Mouse (Mus musculus) C2C12 (cell line): Measurements from ENCODE around the gene Kbtbd8. TPM values are rescaled to one million over a fixed set of nuclear protein-coding genes. Genes with fewer than 3 reads are reported as not detected.

Experiments used
- H3K27me3 ChIP-seq: one replicate; pipeline ENCODE4 v1.6.1; 2011; ENCODE audit not compliant: control insufficient read depth, insufficient read depth, insufficient read length
- H3K36me3 ChIP-seq: one replicate; pipeline ENCODE4 v1.6.1; 2011; ENCODE audit not compliant: control insufficient read depth, insufficient read depth
- H3K4me3 ChIP-seq: one replicate; pipeline ENCODE4 v1.5.1; 2011; ENCODE audit warnings: mild to moderate bottlenecking, control low read depth; ENCODE audit not compliant: poor library complexity, insufficient read depth, severe bottlenecking
- H3K79me2 ChIP-seq: one replicate; pipeline ENCODE4 v1.6.1; 2011; ENCODE audit not compliant: control insufficient read depth, insufficient read depth
- H3K79me3 ChIP-seq: one replicate; pipeline ENCODE4 v1.6.1; 2011; ENCODE audit warnings: low read depth, control low read depth
- H3ac ChIP-seq: one replicate; pipeline ENCODE3; 2011; ENCODE audit warnings: low read depth; ENCODE audit not compliant: control insufficient read depth, insufficient read length
- CEBPB ChIP-seq: IDR thresholded peaks from one replicate; pipeline ENCODE4 v1.6.1; 2011; ENCODE audit warnings: low read depth, mild to moderate bottlenecking, control low read depth, moderate library complexity
- CTCF ChIP-seq: IDR thresholded peaks from one replicate; pipeline ENCODE4 v1.5.1; 2011; ENCODE audit not compliant: control insufficient read depth, insufficient read depth, insufficient read length
- FOSL1 ChIP-seq: IDR thresholded peaks from one replicate; pipeline ENCODE4 v1.8.0; 2011; ENCODE audit warnings: mild to moderate bottlenecking, low read length; ENCODE audit not compliant: poor library complexity, insufficient read depth, severe bottlenecking
- MAX ChIP-seq: IDR thresholded peaks from one replicate; pipeline ENCODE4 v1.6.1; 2011; ENCODE audit warnings: mild to moderate bottlenecking, control low read depth
- MYOD1 ChIP-seq: IDR thresholded peaks from one replicate; pipeline ENCODE4 v1.6.1; 2011; ENCODE audit warnings: low read depth; ENCODE audit not compliant: control insufficient read depth, insufficient read length
- MYOG ChIP-seq: IDR thresholded peaks from one replicate; pipeline ENCODE4 v1.6.1; 2011; ENCODE audit not compliant: control insufficient read depth, insufficient read length; ENCODE audit errors: extremely low read depth
- USF1 ChIP-seq: IDR thresholded peaks from one replicate; pipeline ENCODE4 v1.6.1; 2011; ENCODE audit warnings: low read depth, mild to moderate bottlenecking, control low read depth, moderate library complexity
- long read RNA-seq, 2 experiments: library from polyadenylated mRNA; unstranded; transcript quantifications; one replicate each; pipeline ENCODE4 v2.0.0; 2019 to 2020
- polyA plus RNA-seq: library from polyadenylated mRNA; unstranded; fragments of >200 nt; fragmentation: generic; extraction: Trizol; gene quantifications from one replicate; pipeline ENCODE4 v1.2.1, GENCODE M21; 2012; ENCODE audit warnings: missing spikeins

Kbtbd8 gene
- 0.51 TPM for polyA plus RNA-seq
- long read RNA-seq, experiment 1, full-length matches to known transcripts: 1 of 1 reads
- long read RNA-seq, experiment 1, partial matches to known transcripts: 0 of 1 reads
- long read RNA-seq, experiment 1, other reads (novel, unspliced or antisense): 0 of 1 reads
- long read RNA-seq, experiment 2, full-length matches to known transcripts: 7 of 9 reads
- long read RNA-seq, experiment 2, partial matches to known transcripts: 0 of 9 reads
- long read RNA-seq, experiment 2, other reads (novel, unspliced or antisense): 2 of 9 reads

DNA sequence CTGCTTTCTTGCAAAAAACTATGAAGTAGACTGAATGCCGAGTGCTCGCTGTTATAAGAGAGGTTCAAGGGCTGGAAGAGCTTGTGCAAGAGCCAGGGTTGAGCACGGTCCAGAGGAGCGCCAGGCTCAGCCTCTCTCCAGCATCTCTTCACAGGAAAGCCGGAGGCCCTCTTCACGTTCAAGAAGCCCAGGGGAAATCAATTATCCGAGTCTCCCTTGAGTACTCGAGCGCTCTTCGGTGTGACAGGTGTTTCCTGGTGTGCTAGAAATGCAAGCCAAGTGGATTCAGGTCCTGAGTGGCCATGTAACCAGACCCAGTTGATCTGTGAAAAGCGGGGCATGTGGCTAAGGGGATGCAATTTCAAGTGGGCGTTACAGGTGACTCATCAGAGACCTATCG is at the start of gene Kbtbd8:
Gene Kbtbd8 (plus strand): TSS at position 295 of the 400 bp plus-strand sequence.
- peak within 1 kb of the TSS; percentile 72 for H3K4me3 ChIP-seq
- H3ac ChIP-seq: peak within 1 kb of the TSS; percentile 96
- no peaks in the 10 kb centered on the region for H3K79me2 ChIP-seq
- H3K27me3 ChIP-seq: no peaks in the 10 kb centered on the region
- H3K79me3 ChIP-seq: no peaks in the 10 kb centered on the region
- no peak for TF ChIP-seq MAX
- TF ChIP-seq FOSL1: no peak
- no peak for TF ChIP-seq MYOG
- peaks cover 5% of the 10 kb centered on the region for H3K36me3 ChIP-seq

- Histone ChIP-seq H3K4me3 (no peak overlapping the region), H3K27me3 (no peaks in the 10 kb centered on the region), H3ac (no peak overlapping the region), H3K79me3 (no peaks in the 10 kb centered on the region), H3K79me2 (no peaks in the 10 kb centered on the region), H3K36me3 (no peaks in the 10 kb centered on the region)
- no peak for TF ChIP-seq CEBPB
- no peak for TF ChIP-seq MAX
- TF ChIP-seq USF1: no peak
- TF ChIP-seq FOSL1: no peak
- no peak for TF ChIP-seq MYOG
- no peak for TF ChIP-seq MYOD1
- TF ChIP-seq CTCF: no peak
Measured at GRCm38 (mm10) chr6:95069753-95070152, 47.3 kb upstream of the Kbtbd8 start.

DNA sequence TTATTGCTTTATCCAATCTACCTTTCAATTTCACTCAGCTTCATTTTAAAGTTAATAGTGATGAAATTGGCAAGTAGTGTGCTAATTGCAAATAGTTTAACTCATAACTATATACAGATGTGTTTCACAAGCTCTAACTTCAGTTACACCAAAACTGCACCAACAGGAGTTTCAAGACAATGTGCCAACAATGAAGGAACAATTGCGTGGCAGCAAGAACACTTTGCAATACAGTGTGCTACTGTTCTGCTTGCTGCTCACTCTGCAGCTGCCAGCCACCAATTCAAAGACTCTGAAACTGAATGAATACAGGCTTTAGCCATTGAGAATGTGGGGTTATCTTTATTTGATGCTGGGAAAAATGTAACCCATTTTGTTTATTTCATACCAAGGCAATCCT is 31.8 kb upstream of the Kbtbd8 start:
- no peaks in the 10 kb centered on the region for H3K79me3 ChIP-seq
- TF ChIP-seq MAX (no peak), FOSL1 (no peak), CEBPB (no peak), CTCF (no peak), USF1 (no peak), MYOD1 (no peak), MYOG (no peak)
- peaks cover 4% of the 10 kb centered on the region for H3K27me3 ChIP-seq
- no peaks in the 10 kb centered on the region for H3K79me2 ChIP-seq
- H3ac ChIP-seq: no peak overlapping the region
- no peaks in the 10 kb centered on the region for H3K36me3 ChIP-seq
- H3K4me3 ChIP-seq: no peak overlapping the region

- no peak for TF ChIP-seq MAX
- TF ChIP-seq FOSL1: no peak
- TF ChIP-seq MYOG: no peak
- no peak for TF ChIP-seq USF1
- no peak for TF ChIP-seq CEBPB
- no peak for TF ChIP-seq CTCF
- Histone ChIP-seq H3K27me3 (no peaks in the 10 kb centered on the region), H3K4me3 (no peak overlapping the region), H3K36me3 (no peaks in the 10 kb centered on the region), H3K79me3 (no peaks in the 10 kb centered on the region), H3K79me2 (no peaks in the 10 kb centered on the region), H3ac (no peak overlapping the region)
Measured at GRCm38 (mm10) chr6:95087154-95087846, 29.7 kb upstream of the Kbtbd8 start.

DNA sequence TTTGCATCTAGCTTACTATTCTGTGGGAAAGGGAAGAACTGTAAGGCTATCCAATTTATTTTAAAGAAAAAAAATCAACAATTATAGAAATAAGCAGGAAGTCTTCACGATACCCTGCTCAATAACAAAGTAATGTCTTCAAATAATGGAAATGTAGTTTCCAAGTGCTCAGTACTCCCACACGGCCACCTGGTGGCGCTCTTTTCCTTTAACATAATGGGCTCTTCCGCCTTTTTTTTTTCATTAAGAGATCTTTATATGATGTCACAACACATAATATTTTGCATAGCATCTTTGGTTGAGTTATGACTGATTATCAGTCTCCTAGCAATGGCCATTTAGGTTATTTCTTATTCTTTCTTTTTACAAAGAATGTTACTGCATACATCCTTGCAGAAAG is 29.0 kb upstream of the Kbtbd8 start:
- H3K27me3 ChIP-seq: no peaks in the 10 kb centered on the region
- H3ac ChIP-seq: no peak overlapping the region
- H3K79me3 ChIP-seq: no peaks in the 10 kb centered on the region
- no peaks in the 10 kb centered on the region for H3K36me3 ChIP-seq
- H3K4me3 ChIP-seq: no peak overlapping the region
- H3K79me2 ChIP-seq: no peaks in the 10 kb centered on the region
- TF ChIP-seq FOSL1 (no peak), MAX (no peak), MYOG (no peak), CTCF (no peak), USF1 (no peak), MYOD1 (no peak), CEBPB (no peak)

DNA sequence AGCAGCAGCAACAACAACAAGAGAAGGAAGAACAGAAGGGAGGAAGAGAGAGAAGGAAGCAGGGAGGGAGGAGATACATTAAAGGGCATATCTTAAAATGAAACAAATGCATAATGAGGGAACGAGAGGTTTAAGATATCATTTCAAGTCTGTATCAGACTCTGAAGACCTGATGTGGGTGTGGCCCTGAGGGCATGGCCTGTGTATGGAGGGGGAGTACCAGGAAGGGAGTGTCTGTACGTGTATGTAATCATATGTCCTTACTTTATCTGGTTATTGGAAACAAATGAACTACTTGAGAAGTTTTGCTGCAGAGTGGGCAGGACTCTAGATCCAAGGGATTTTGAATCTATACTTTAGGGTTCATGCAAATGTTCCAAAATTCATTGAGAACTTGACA is 22.3 kb upstream of the Kbtbd8 start:
- no peaks in the 10 kb centered on the region for H3K27me3 ChIP-seq
- TF ChIP-seq FOSL1: no peak
- no peak for TF ChIP-seq MYOG
- no peak for TF ChIP-seq CTCF
- TF ChIP-seq MYOD1: no peak
- no peak for TF ChIP-seq MAX
- TF ChIP-seq USF1: no peak
- TF ChIP-seq CEBPB: no peak
- no peaks in the 10 kb centered on the region for H3K36me3 ChIP-seq

More for the DNA sequence above, 22.3 kb upstream of the Kbtbd8 start:
- no peaks in the 10 kb centered on the region for H3K79me2 ChIP-seq
- no peaks in the 10 kb centered on the region for H3K79me3 ChIP-seq
- no peak overlapping the region for H3ac ChIP-seq
- H3K4me3 ChIP-seq: no peak overlapping the region
